Mouse (Mus musculus): Measurements from ENCODE around the gene Chst8.

Gene Chst8

DNA sequence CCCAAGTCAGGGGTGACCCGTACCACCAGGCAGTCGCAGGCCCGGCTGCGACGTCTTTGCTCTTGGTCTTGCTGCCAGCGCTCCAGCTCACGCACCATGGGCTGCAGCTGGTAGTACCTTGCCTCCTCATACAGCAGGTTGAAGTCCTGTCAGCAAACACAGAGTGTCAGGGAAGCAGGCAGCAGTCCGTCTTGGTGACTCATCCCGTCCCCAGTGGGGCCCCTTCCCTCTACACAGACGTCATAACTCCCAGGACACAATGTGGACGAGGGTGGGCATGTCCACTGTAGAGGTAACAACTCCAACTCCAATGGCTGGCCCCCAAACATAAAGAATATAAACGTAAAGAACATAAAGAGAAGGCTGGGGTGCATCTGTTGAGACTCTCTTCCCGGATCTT is 170.5 kb downstream of the Chst8 start:
- Histone ChIP-seq H3K27me3 (ENCODE audit: control insufficient read depth, insufficient read depth, low read length, poor library complexity, severe bottlenecking) (no peaks in the 10 kb centered on the region), H3K36me3 (ENCODE audit: control insufficient read depth, insufficient read depth, low read length, poor library complexity, severe bottlenecking) (no peaks in the 10 kb centered on the region)
- DNase-seq (ENCODE audit: low read depth, low spot score) = no peak

DNA sequence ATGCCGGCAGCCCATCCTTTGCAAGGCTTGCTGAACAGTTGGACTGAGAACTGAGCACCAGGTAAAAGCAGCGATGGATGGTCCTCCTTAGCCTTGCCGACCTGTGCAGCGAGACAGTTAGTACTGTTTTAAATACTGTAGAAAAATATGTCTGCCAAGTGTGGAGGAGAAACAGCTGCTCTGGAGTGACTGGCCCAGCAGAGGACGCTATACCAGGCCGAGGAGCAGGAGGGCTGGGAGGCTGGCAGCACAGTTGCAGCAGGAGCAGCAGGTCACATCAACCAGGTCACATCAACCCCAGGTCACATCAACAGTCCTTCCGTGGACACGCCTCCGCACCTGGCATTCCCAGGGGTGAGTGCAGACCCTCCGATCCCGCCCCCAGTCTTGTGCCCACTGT is 172.7 kb downstream of the Chst8 start:
- H3K36me3 ChIP-seq (ENCODE audit: control insufficient read depth, insufficient read depth, low read length, poor library complexity, severe bottlenecking) = no peaks in the 10 kb centered on the region
- H3K27me3 ChIP-seq (ENCODE audit: control insufficient read depth, insufficient read depth, low read length, poor library complexity, severe bottlenecking) = no peaks in the 10 kb centered on the region
- no peak for DNase-seq (ENCODE audit: low read depth, low spot score)

DNA sequence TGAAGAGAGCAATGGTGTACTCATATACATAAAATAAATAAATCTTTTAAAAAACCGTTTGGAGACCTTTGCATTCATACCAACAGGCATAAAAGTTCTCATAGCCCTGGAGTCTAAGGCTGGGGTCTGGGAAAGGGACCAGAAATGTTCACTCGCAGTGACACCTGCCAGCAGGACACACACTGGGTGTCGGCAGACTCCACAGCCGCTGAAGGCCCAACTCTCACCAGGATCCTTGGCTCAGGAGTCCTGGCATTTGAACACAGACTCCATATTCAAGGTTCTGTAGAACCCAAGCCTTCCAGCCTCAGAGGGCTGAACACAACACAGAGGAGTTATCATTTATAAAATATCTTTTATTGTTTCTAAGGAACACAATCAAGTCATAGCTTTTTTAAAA is 175.8 kb downstream of the Chst8 start:
- no peak for DNase-seq (ENCODE audit: low read depth, low spot score)
- no peaks in the 10 kb centered on the region for H3K36me3 ChIP-seq (ENCODE audit: control insufficient read depth, insufficient read depth, low read length, poor library complexity, severe bottlenecking)

DNA sequence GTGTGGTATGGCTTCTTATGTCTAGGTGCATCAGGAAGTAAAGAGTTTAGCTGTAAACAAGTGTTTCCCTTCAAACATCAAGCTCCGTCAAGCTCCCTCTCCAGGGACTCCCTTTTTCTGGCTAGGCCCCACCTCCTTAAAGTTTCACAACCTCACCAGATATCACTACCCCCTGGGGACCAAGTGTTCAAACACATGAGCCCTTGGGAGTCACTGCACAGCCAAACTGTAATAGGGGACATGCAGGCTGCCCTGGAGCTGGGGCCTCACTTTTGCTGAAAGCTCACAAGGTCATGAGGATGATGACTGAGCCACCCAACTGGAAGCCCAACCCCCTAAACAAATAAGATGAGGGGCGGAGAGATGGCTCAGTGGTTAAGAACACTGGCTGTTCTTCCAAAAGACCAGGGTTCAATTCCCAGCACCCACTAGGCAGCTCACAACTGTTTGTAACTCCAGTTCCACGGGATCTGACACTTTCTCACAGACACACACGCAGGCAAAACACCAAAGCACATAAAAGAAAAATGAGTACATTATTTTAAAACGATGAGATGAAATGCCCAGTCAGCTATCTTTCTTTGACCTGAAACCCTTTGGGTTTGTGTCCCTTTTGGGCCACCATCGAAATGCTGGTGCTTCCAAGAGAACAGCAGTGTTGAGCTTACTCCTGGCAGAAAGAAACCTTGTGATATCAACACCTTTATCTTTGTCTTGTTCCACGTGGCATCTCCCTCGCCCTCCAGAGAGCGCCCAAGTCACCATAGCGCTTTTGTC is 179.4 kb downstream of the Chst8 start:
- DNase-seq (ENCODE audit: low read depth, low spot score) = no peak
- Histone ChIP-seq H3K36me3 (ENCODE audit: control insufficient read depth, insufficient read depth, low read length, poor library complexity, severe bottlenecking) (no peaks in the 10 kb centered on the region), H3K27me3 (ENCODE audit: control insufficient read depth, insufficient read depth, low read length, poor library complexity, severe bottlenecking) (no peaks in the 10 kb centered on the region)

More for the DNA sequence above, 175.8 kb downstream of the Chst8 start:
- H3K27me3 ChIP-seq (ENCODE audit: control insufficient read depth, insufficient read depth, low read length, poor library complexity, severe bottlenecking) = no peaks in the 10 kb centered on the region

DNA sequence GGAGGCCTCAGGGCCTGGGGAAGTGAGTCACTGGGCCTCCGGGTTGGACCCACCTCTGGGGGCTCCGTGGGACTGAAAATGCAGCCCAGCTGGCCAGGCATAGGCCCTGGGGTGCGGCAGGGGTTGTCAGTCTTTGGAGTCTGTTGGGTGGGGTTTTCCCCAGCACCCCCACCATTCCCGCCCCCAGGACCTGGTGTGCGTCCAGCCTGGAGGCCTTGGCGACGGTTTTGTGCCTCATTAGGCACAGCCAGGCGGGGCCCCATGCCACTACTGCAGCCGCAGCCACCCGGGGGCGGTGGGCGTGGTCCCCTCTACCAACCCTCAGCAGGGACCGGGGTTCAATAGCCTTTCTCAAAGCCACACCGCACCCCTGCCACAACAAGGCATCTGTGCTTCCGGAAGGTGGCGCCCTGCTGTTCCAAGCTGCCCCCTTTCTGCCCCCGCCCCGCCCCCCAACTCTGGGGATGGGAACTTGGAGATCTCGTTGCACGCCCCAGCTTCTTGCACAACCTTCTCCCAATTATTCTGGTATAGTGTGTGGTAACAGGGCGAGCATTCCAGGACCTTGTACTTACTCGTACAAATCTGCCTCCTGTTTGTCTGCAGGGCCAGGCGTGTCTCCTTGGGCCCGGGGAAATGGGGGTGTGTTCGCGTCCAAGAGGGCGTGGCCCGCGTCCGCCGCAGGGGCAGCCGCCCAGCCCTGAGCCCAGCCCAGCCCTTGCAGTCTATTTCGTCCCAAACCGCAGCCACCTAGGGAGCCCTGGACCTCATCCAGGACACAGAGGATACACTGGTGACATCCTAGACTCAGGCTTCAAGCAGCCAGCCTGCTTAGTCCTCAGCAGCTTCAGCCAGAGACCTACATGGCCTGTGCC is 182.1 kb downstream of the Chst8 start:
- Histone ChIP-seq H3K27me3 (ENCODE audit: control insufficient read depth, insufficient read depth, low read length, poor library complexity, severe bottlenecking) (no peaks in the 10 kb centered on the region), H3K36me3 (ENCODE audit: control insufficient read depth, insufficient read depth, low read length, poor library complexity, severe bottlenecking) (no peaks in the 10 kb centered on the region)
- no peak for DNase-seq (ENCODE audit: low read depth, low spot score)

DNA sequence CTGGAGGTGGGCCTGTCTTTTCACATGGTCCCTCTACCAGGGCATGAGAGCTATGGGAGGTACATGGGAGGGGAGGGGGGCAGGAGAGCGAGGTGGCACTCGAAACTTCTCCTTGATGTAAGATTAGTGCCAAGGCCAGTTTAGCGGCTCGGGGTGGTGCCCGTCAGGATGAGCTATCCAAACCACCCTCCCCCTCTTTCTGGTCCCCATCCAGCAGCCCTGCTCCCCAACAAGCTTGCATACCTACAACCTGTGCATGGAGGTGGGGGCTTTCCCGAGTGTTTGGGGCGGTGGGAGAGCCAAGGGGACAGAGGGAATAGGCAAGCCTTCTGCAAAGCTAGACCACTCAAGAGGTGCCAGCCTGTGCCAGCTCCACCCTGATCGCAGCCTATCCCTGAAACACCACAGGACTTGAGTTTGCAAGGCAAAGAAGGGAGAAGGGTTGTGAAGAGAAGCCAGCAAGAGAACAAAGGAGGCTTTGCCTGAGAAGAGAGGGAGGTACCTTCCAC is 182.8 kb downstream of the Chst8 start:
- no peak for DNase-seq (ENCODE audit: low read depth, low spot score)
- Histone ChIP-seq H3K36me3 (ENCODE audit: control insufficient read depth, insufficient read depth, low read length, poor library complexity, severe bottlenecking) (no peaks in the 10 kb centered on the region), H3K27me3 (ENCODE audit: control insufficient read depth, insufficient read depth, low read length, poor library complexity, severe bottlenecking) (no peaks in the 10 kb centered on the region)
